Mouse (Mus musculus): ENCODE measurements around the gene Trp53i11. TPM values are rescaled to one million over a fixed set of nuclear protein-coding genes. Genes with fewer than 3 reads are reported as not detected.

The Trp53i11 gene
- total RNA-seq, 2 experiments from 2014 or later = 114 to 117 TPM

DNA sequence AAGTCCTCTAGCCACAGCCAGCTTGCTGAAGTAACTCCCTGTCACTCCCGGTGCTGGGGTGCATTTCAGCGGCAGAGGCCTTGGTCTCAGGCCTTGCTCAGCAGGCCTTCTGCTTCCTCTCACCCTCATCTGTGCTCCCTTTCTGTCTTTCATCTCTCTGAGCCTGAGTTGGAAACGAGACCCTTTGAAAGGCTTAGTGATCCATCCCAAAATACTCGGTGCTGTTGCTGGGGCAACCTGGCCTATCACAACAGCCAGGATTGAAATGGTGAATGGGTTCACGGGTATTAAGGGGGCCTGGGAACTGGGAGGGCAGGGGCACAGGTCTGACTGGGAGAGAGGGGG, 41.1 kb downstream of the Trp53i11 start:
- no peak for DNase-seq (ENCODE audit: low spot score in 2 of 2)

DNA sequence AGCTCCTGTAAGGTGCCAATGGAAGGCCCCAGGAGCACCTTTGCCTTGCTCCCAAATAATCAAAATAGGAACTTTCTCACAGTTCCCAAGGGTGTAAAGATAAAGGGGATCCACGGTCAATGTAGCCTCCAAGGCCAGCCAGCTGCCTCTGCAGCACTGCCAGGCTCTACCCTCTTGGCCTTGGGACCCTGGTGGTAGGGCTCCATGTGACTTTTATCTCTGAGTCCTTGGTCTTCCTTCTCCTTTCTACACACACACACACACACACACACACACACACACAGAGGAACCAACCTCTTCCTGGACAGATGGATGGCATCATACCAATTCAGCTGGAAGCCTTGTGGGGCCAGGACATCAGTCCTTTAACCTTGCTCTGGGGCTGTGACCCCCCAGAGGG, 44.8 kb downstream of the Trp53i11 start:
- DNase-seq (ENCODE audit: low spot score in 2 of 2) = no peak

DNA sequence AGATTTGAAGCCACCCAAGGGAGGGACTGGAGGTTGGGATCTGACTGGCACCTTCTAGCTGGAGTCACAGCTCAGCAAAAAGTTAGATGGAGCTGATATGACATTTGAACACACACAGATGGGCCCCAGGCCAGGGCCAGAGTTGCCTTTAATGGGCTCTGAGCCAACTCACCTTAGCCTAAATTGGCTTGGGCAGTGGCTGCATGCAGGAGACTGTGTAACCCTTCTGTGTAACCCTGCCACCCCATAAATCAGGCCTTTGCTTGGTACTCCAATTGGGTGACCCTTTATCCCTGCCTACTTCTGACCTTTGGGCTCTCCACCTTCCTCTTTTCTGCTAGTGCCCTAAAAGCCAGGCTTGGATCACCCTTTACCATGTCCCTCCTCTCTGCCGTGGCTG, 49.7 kb downstream of the Trp53i11 start:
- no peak for DNase-seq (ENCODE audit: low spot score in 2 of 2)

DNA sequence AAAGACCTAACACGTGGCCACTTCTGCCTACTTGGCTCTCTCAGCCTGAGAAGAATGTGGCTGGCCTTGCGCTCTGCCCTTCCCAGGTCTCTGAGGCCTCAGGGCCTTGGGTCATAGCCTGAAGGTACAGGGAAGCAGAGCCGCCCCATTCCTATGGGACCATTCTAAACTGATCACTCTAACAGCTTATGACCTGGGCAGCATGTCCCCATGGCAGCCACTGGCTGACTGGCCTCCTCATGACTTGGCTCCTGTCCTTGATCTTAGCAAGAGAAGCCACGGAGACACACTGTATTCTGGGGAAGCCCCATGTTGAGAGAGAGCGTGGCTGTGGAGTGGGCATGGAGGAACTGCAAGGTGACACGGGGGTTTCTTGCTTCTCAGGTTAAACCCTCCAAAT, 51.5 kb downstream of the Trp53i11 start:
- DNase-seq (ENCODE audit: low spot score in 2 of 2) = no peak

DNA sequence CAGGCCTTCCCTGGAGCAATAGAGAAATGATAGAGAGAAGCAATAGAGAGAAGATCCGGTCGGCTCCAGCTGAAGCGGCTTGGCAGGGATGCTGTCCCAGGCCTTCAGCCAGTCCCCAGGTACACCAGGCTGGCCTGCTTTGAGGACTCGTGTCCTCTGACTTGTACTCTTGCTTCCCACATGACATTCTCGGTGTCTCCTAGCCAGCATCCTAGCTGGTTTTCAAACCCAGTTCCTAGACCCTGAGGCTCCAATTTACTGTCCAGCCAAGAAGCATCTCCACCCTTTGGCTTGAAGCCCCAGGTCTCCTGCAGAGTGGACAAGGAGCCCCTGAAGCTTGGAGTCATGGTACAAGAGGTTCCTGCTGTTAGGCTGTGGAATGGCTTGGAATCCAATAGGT, 54.8 kb downstream of the Trp53i11 start:
- no peak for DNase-seq (ENCODE audit: low spot score in 2 of 2)

DNA sequence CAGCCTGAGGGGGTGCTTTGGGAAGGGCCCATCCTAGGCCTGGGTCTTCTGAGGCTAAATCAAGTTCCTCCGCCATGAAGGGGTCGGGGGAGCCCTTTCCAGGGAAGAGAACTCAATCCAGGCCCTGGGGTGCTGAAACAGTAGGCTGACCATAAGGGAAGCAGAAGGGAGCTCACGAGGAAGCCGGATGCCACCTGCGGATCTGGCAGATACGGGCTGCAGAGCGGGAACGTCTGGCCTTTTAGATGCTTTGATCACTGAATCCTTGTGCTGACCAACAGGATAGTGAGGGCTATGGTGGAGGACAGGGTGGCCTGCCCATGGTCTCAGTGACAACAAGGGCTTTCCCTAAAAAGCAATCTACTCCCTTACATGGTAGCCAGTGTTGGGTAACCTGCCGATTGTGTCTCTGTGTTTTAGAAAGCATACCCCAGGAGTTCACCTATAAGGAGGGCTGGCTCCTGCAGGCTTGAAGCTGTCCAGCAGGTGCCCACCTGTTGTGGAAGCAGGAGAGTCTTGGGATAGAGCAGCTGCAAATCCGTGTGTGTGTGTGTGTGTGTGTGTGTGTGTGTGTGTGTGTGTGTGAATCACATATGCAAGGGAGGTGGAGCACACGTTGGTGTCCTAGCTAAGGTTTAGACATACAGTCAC, 56.2 kb downstream of the Trp53i11 start:
- no peak for DNase-seq (ENCODE audit: low spot score in 2 of 2)

DNA sequence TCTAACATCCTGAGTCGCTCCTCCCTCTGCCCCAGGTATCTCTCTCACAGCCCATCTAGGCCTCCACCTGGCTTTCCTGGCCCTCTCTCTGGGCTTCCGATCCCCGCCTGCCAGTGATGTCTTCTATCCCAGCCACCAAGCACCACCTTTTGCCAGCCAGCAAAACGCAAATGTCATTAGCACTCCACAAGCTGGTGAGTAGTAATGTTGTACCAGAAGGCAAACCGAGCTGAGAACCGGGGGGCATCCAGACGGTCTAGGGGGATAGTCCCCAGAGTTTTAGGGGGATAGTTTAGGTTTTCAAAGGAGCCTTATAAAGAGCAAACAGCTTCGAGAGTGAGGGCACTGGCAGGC, 56.7 kb downstream of the Trp53i11 start:
- no peak for DNase-seq (ENCODE audit: low spot score in 2 of 2)

DNA sequence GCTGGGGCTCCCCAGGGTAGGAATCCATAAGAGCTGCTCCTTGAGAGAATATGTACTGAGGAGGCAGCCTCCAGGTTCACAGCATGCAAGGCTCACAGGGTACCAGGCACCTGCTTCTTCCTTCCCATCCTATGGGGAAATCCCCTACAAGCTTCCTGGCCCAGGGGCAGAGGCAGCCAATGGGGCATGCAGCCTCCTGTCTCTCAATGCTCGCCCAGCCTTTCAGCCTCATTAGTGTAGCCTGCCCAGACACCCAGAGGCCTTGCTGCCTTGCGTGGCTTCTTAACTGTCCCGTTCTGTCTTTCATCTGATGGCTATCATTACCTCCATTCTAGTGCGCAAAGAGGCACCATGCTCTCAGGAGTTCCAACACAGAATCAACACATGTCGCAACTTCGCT, 61.7 kb downstream of the Trp53i11 start:
- DNase-seq (ENCODE audit: low spot score in 2 of 2) = no peak

DNA sequence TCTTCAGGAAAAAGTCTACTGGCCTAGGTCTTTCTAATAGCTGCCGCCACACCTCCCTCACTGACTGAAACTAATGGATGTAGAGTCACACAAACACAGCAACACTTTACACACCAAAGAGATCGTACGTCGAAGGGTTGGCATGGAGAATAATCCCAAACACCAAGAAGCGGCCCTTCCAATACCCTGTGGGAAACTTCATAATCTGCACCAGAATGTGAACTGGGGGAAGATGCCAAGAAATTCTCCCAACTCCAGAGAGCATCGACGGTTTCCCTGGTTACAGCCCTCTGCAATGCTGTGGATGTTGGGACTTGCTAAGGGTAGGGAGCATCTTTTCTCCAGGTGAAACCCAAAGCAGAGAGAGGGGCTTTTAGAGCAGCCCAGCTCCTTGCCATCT, 63.3 kb downstream of the Trp53i11 start:
- DNase-seq (ENCODE audit: low spot score in 2 of 2) = no peak

Other genes starting within 250 kb of the Trp53i11 start
- 10 to 100 TPM; 59.3 to 65.4 TPM for gene Prdm11, start 141.4 kb upstream of the Trp53i11 start, total RNA-seq (2021)
- 10 to 100 TPM; 94.2 to 94.6 TPM for gene Tspan18, start 147.0 kb downstream of the Trp53i11 start, total RNA-seq (2021)